Mouse (Mus musculus): ENCODE data around the gene Olfr1045. TPM values are rescaled to one million over a fixed set of nuclear protein-coding genes. Genes with fewer than 3 reads are reported as not detected.

Gene Olfr1045
- not detected for total RNA-seq (2023)

DNA sequence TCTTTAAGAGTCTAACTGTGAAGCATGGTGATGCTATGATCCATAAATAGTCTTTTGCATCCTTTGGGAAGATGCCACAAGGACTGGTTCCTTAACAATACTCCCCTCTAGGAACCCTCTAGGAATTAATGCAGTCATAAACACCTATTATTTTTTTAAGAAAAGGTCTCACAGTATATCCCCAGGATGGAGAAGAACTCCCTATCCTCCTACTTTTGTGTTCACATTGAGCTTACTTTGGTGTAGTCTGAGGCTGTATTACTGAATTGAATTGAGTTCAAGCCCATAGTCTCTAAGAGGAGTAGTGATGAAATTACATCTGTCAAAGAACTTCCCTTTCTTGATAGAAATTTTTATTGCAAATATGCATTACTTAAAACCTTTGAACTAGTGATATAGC lies at the start of gene Olfr1045:
Gene Olfr1045, minus strand, starts transcription at position 101 of the 400 bp plus-strand sequence.

DNA sequence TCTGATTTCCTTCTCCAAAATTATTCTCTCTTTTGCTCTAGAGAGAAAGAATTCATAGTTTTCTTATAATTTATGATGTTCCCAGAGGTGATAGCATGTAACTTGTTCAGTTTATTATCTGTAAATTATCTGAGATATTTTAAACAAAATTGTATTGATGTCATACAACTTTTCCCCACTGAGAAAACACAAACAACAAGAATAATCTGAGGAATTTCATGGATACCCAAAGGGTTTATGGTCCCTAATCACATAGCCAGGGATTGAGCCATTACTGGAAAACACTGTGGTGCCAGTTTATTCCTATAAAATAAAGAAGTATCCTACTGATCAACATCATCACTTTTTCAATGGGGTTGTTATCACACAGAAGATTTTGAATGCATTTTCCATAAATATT lies 37.4 kb upstream of the Olfr1045 start, which contains the start of gene Olfr1048:
Gene Olfr1048, minus strand, starts transcription at position 101 of the 400 bp plus-strand sequence.

DNA sequence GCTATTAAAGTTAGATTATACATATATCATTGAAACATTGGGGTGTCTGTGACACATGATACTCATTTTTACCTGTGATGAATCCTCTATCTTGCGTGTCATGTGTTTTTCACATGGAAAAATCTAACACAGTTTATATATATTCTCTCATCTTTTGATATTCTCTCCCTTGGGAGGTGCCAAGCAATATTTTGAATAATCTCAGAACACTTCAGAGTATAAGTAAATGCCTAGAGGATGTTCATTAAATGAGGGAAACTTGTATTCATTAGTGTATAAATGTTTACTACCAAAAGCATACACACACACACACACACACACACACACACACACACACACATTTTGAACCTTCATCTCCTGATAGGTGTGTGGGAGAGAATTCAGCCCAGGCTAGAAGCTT lies 28.5 kb upstream of the Olfr1045 start, which contains the start of gene Olfr1047:
Gene Olfr1047, minus strand, starts transcription at position 101 of the 400 bp plus-strand sequence.

DNA sequence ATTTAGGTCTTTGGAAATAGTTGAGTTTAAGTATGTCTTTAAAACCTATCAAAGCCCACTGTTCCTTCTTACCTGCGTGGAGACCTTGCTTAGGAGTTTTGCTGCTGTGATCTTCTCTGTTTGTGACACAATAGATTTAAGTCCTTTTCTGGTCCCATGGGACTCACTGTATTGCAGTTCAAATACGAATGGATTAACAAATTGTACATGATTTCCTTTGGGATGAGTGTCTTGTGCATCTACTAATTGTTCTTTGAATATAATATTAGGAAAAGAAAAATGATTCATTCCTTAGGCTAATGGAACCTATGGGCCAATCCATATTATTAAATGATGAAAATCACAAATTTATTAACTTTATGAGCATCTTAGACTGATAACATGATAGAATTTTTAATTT lies 16.4 kb upstream of the Olfr1045 start, which contains the start of gene Olfr1046:
Gene Olfr1046, minus strand, starts transcription at position 101 of the 400 bp plus-strand sequence.

GRCm38 (mm10) chr2:86185583-86185982 lies 17.2 kb downstream of the Olfr1045 start, which contains the start of gene Olfr52:
TSS of gene Olfr52 (minus strand) at chr2:86185683.

DNA sequence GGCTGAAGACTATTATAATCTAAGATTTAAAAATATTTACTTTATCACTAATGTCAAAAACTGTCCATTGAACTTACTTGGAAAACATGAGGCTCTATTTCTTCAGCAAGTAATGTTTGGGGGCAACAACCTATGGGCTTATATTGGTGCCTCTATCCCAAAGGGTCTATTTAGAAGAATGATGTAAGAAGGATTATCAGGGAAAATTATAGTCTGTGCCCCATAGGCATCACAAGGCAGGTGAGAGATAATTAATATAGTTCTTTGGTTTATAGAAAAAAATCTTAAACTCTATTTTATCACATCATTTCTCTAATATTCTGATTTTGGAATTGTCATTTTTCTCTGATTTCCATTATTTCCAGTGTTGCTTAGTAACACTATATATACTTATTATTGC lies 25.1 kb downstream of the Olfr1045 start, which contains the start of gene Olfr1044:
Gene Olfr1044, minus strand, starts transcription at position 101 of the 400 bp plus-strand sequence.

DNA sequence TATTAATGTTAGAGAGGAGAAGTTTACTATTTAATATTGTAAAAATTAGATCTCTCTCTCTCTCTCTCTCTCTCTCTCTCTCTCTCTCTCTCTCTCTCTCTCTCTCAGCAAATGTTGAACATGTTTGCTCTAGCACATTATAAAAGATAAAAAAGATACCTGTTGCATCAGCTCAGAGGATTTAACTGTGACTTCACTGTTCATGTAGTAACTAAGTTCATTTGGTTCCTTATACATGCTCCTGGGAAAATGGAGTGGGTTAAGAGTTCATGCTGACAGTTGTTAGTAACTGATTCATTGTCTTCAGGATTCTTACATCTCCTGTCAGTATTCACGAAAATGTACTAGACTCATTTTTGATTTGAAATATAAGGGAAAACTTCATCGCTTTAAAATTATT lies 35.4 kb downstream of the Olfr1045 start, which contains the start of gene Olfr1043:
Gene Olfr1043, minus strand, starts transcription at position 101 of the 400 bp plus-strand sequence.

GRCm38 (mm10) chr2:86161738-86162137 lies 41.1 kb downstream of the Olfr1045 start, which contains the start of gene Olfr1042:
TSS of gene Olfr1042 (minus strand) at chr2:86161838.

GRCm38 (mm10) chr2:86146632-86147031 lies 56.2 kb downstream of the Olfr1045 start, which contains the start of gene Olfr1040:
TSS of gene Olfr1040 (minus strand) at chr2:86146732.

Other genes starting within 250 kb of the Olfr1045 start
- not detected for gene Olfr1029, start 229.1 kb downstream of the Olfr1045 start, total RNA-seq (2023)
- not detected for gene Olfr1030, start 223.7 kb downstream of the Olfr1045 start, total RNA-seq (2023)
- gene Olfr1031, start 212.7 kb downstream of the Olfr1045 start, total RNA-seq (2023) = not detected
- not detected for gene Olfr1032, start 197.5 kb downstream of the Olfr1045 start, total RNA-seq (2023)
- gene Olfr1033, start 182.4 kb downstream of the Olfr1045 start, total RNA-seq (2023) = not detected
- gene Olfr1034, start 157.1 kb downstream of the Olfr1045 start, total RNA-seq (2023) = not detected
- not detected for gene Olfr1036, start 129.0 kb downstream of the Olfr1045 start, total RNA-seq (2023)
- not detected for gene Olfr1037, start 115.6 kb downstream of the Olfr1045 start, total RNA-seq (2023)
- gene Olfr1039, start 67.1 kb downstream of the Olfr1045 start, total RNA-seq (2023) = not detected
- not detected for gene Olfr1040, start 56.3 kb downstream of the Olfr1045 start, total RNA-seq (2023)
- gene Olfr1042, start 41.2 kb downstream of the Olfr1045 start, total RNA-seq (2023) = not detected
- gene Olfr1043, start 35.5 kb downstream of the Olfr1045 start, total RNA-seq (2023) = not detected
- not detected for gene Olfr1044, start 25.2 kb downstream of the Olfr1045 start, total RNA-seq (2023)
- not detected for gene Olfr52, start 17.3 kb downstream of the Olfr1045 start, total RNA-seq (2023)
- gene Olfr1046, start 16.3 kb upstream of the Olfr1045 start, total RNA-seq (2023) = not detected
- gene Olfr1047, start 28.4 kb upstream of the Olfr1045 start, total RNA-seq (2023) = not detected
- not detected for gene Olfr1048, start 37.3 kb upstream of the Olfr1045 start, total RNA-seq (2023)
- gene Olfr1049, start 55.3 kb upstream of the Olfr1045 start, total RNA-seq (2023) = not detected
- gene Olfr1051, start 76.1 kb upstream of the Olfr1045 start, total RNA-seq (2023) = not detected
- not detected for gene Olfr1052, start 89.4 kb upstream of the Olfr1045 start, total RNA-seq (2023)
- not detected for gene Olfr1053, start 112.3 kb upstream of the Olfr1045 start, total RNA-seq (2023)
- not detected for gene Olfr1054, start 132.4 kb upstream of the Olfr1045 start, total RNA-seq (2023)
- not detected for gene Olfr1055, start 147.3 kb upstream of the Olfr1045 start, total RNA-seq (2023)
- gene Olfr1056, start 159.5 kb upstream of the Olfr1045 start, total RNA-seq (2023) = not detected
- gene Olfr1057, start 175.4 kb upstream of the Olfr1045 start, total RNA-seq (2023) = not detected
- not detected for gene Olfr1058, start 185.6 kb upstream of the Olfr1045 start, total RNA-seq (2023)
- not detected for gene Olfr1061, start 211.0 kb upstream of the Olfr1045 start, total RNA-seq (2023)
- gene Olfr1062, start 223.7 kb upstream of the Olfr1045 start, total RNA-seq (2023) = not detected
- not detected for gene Olfr1065, start 247.6 kb upstream of the Olfr1045 start, total RNA-seq (2023)

Data from B cell, adult 67 days (primary cell).